Mouse (Mus musculus): ENCODE measurements around the gene Sumo1.

DNA sequence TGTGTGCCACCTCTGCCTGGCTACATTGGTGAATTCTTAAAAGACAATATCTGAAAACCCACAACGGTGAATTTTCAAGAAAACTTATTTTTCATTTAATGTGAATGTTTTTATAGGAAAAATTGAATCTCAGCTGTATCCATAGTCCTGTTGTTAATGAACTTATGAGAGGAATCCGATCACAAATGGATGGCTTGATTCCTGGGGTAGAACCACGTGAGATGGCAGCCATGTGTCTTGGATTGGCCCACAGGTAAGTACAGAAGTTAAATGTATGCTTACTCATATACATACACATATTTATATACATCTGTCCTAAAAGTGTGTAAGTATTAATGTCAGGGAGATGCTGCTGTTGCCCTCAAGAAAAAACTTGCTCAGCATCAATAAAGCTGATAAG lies 27.6 kb upstream of the Sumo1 start:
- no peak for TF ChIP-seq CTCF (IDR thresholded peaks at IDR 0.05)
- TF ChIP-seq POLR2A (IDR thresholded peaks at IDR 0.05; ENCODE audit: insufficient read depth, low read depth, low read length), result no peak
- TF ChIP-seq EP300 (IDR thresholded peaks at IDR 0.05; ENCODE audit: insufficient read depth, low read depth, low read length), result no peak
